Mouse (Mus musculus) neural tube, embryonic 12.5 days (tissue): Measurements from ENCODE around the gene Ank2. TPM values are rescaled to one million over a fixed set of nuclear protein-coding genes. Genes with fewer than 3 reads are reported as not detected.
"Not testable (repeated sequence)": the region's sequence is repeated elsewhere in the genome, so short reads cannot be mapped to it uniquely, and the experiment has no call there.

Experiments used
- ATAC-seq: fragments of 200-750 bp; cut with Nextera tagmentation; 2 replicates; pipeline ENCODE4 v1.8.0; 2017; ENCODE audit warnings: low read depth, mild to moderate bottlenecking, moderate TSS enrichment, moderate library complexity; ENCODE audit not compliant: low FRiP score
- H3K27ac ChIP-seq: fragments of 300-500 bp; sonication (generic); 2 replicates; pipeline ENCODE4 v1.5.1; 2016
- H3K27me3 ChIP-seq: fragments of 300-500 bp; sonication (generic); replicated peaks from 2 replicates; pipeline ENCODE4 v1.6.1; 2016; ENCODE audit warnings: mild to moderate bottlenecking
- H3K36me3 ChIP-seq: fragments of 300-500 bp; sonication (generic); 2 replicates; pipeline ENCODE4 v1.6.1; 2016; ENCODE audit warnings: mild to moderate bottlenecking
- H3K4me1 ChIP-seq: fragments of 300-500 bp; sonication (generic); 2 replicates; pipeline ENCODE4 v1.6.1; 2016
- H3K4me2 ChIP-seq: fragments of 300-500 bp; sonication (generic); replicated peaks from 2 replicates; pipeline ENCODE4 v1.6.1; 2016; ENCODE audit warnings: mild to moderate bottlenecking
- H3K4me3 ChIP-seq: fragments of 300-500 bp; sonication (generic); 2 replicates; pipeline ENCODE4 v1.5.1; 2016
- H3K9ac ChIP-seq: fragments of 300-500 bp; sonication (generic); 2 replicates; pipeline ENCODE4 v1.6.1; 2016; ENCODE audit warnings: mild to moderate bottlenecking
- H3K9me3 ChIP-seq: fragments of 300-500 bp; sonication (generic); 2 replicates; pipeline ENCODE4 v1.6.1; 2016; ENCODE audit warnings: mild to moderate bottlenecking
- WGBS: fragments of 180-500 bp; shearing (Covaris S2); methylation state at CpG from one replicate; pipeline ENCODE4 v1.1.7; 2016; 5-methylcytosine and 5-hydroxymethylcytosine counted together
- polyA plus RNA-seq: library from polyadenylated mRNA; unstranded; fragments of >200 nt; fragmentation: Nextera tagmentation; extraction: Ambion mirVana; gene quantifications from 2 replicates; pipeline ENCODE4 v1.2.1, GENCODE M21; 2016

Ank2 gene
- polyA plus RNA-seq, 1 experiment from 2014 or later: 95.2 TPM

GRCm38 (mm10) chr3:127331562-127331961 lies 167.6 kb downstream of the Ank2 start:
- no peak overlapping the region for H3K27ac ChIP-seq
- H3K9ac ChIP-seq: no peak overlapping the region
- H3K4me1 ChIP-seq: no peaks in the 10 kb centered on the region
- H3K36me3 ChIP-seq: 0 out of 2 replicates have a peak, but pooled peaks cover 3% of the 10 kb centered on the region
- no peaks in the 10 kb centered on the region; the same call in 1 of the 2 replicates for H3K9me3 ChIP-seq
- ATAC-seq: no peak
- no peaks in the 10 kb centered on the region for H3K27me3 ChIP-seq
- H3K4me3 ChIP-seq: no peak overlapping the region
- 96% methylated on average over 6 of the region's 6 CpGs for WGBS
- no peak overlapping the region for H3K4me2 ChIP-seq

GRCm38 (mm10) chr3:127326355-127326754 lies 172.8 kb downstream of the Ank2 start:
- no peaks in the 10 kb centered on the region for H3K4me1 ChIP-seq
- ATAC-seq: no peak
- 86% methylated on average over 8 of the region's 8 CpGs for whole genome bisulfite sequencing
- H3K27ac ChIP-seq: no peak overlapping the region
- H3K36me3 ChIP-seq: no peaks in the 10 kb centered on the region
- H3K4me2 ChIP-seq: no peak overlapping the region
- H3K27me3 ChIP-seq: no peaks in the 10 kb centered on the region
- no peak overlapping the region for H3K9ac ChIP-seq
- no peak overlapping the region for H3K4me3 ChIP-seq
- no peaks in the 10 kb centered on the region for H3K9me3 ChIP-seq

GRCm38 (mm10) chr3:127322870-127323269 lies 176.3 kb downstream of the Ank2 start:
- H3K9ac ChIP-seq: no peak overlapping the region
- no peaks in the 10 kb centered on the region for H3K36me3 ChIP-seq
- no peak overlapping the region for H3K4me3 ChIP-seq
- H3K27ac ChIP-seq: no peak overlapping the region
- no peaks in the 10 kb centered on the region for H3K4me1 ChIP-seq
- no peaks in the 10 kb centered on the region for H3K9me3 ChIP-seq
- H3K27me3 ChIP-seq: no peaks in the 10 kb centered on the region
- no peak overlapping the region for H3K4me2 ChIP-seq
- no peak for ATAC-seq

- H3K27me3 ChIP-seq: no peaks in the 10 kb centered on the region
- no peak overlapping the region for H3K9ac ChIP-seq
- ATAC-seq: no peak
- no peaks in the 10 kb centered on the region for H3K4me1 ChIP-seq
- H3K4me2 ChIP-seq: no peak overlapping the region
- no peaks in the 10 kb centered on the region for H3K9me3 ChIP-seq
- no peak overlapping the region for H3K4me3 ChIP-seq
- no peak overlapping the region for H3K27ac ChIP-seq
- WGBS: 82% methylated on average over 5 of the region's 5 CpGs
- no peaks in the 10 kb centered on the region for H3K36me3 ChIP-seq
Measured at GRCm38 (mm10) chr3:127321645-127322044, 177.5 kb downstream of the Ank2 start.

- H3K27ac ChIP-seq, H3K4me1 ChIP-seq: not testable (repeated sequence)
- 91% methylated on average over 5 of the region's 5 CpGs for WGBS
Measured at GRCm38 (mm10) chr3:127321031-127321430, 178.1 kb downstream of the Ank2 start.

GRCm38 (mm10) chr3:127320311-127320710 lies 178.8 kb downstream of the Ank2 start:
- Histone ChIP-seq H3K4me2 (no peak overlapping the region), H3K27me3 (no peaks in the 10 kb centered on the region), H3K9me3 (no peaks in the 10 kb centered on the region), H3K27ac (no peak overlapping the region), H3K4me3 (no peak overlapping the region), H3K4me1 (no peaks in the 10 kb centered on the region), H3K9ac (no peak overlapping the region), H3K36me3 (no peaks in the 10 kb centered on the region)
- ATAC-seq: no peak
- 90% methylated on average over 8 of the region's 8 CpGs for WGBS

More at GRCm38 (mm10) chr3:127321031-127321430, 178.1 kb downstream of the Ank2 start:
- not testable (repeated sequence) for H3K4me2 ChIP-seq, ATAC-seq, H3K9me3 ChIP-seq, H3K4me3 ChIP-seq, H3K36me3 ChIP-seq, H3K27me3 ChIP-seq, H3K9ac ChIP-seq

- Histone ChIP-seq H3K4me2 (no peak overlapping the region), H3K36me3 (no peaks in the 10 kb centered on the region), H3K4me1 (no peaks in the 10 kb centered on the region), H3K4me3 (no peak overlapping the region), H3K27me3 (no peaks in the 10 kb centered on the region), H3K9me3 (no peaks in the 10 kb centered on the region), H3K27ac (no peak overlapping the region), H3K9ac (no peak overlapping the region)
- 79% methylated on average over 6 of the region's 6 CpGs for WGBS
- no peak for ATAC-seq
Measured at GRCm38 (mm10) chr3:127317641-127318040, 181.5 kb downstream of the Ank2 start.

- Histone ChIP-seq H3K27ac (no peak overlapping the region), H3K36me3 (no peaks in the 10 kb centered on the region), H3K27me3 (no peaks in the 10 kb centered on the region), H3K9ac (no peak overlapping the region), H3K4me3 (no peak overlapping the region), H3K4me2 (no peak overlapping the region), H3K9me3 (no peaks in the 10 kb centered on the region), H3K4me1 (no peaks in the 10 kb centered on the region)
- WGBS: 96% methylated on average over 2 of the region's 2 CpGs
- no peak for ATAC-seq
Measured at GRCm38 (mm10) chr3:127316717-127317116, 182.4 kb downstream of the Ank2 start.

- Histone ChIP-seq H3K4me1 (no peaks in the 10 kb centered on the region), H3K27me3 (no peaks in the 10 kb centered on the region), H3K27ac (no peak overlapping the region), H3K9me3 (no peaks in the 10 kb centered on the region), H3K36me3 (no peaks in the 10 kb centered on the region), H3K4me3 (no peak overlapping the region), H3K4me2 (no peak overlapping the region), H3K9ac (no peak overlapping the region)
- ATAC-seq: no peak
- 71% methylated on average over 6 of the region's 6 CpGs for WGBS
Measured at GRCm38 (mm10) chr3:127311521-127311920, 187.6 kb downstream of the Ank2 start.

- Histone ChIP-seq H3K27me3 (no peaks in the 10 kb centered on the region), H3K4me1 (no peaks in the 10 kb centered on the region), H3K4me3 (no peak overlapping the region), H3K4me2 (no peak overlapping the region), H3K27ac (no peak overlapping the region), H3K36me3 (no peaks in the 10 kb centered on the region), H3K9ac (no peak overlapping the region), H3K9me3 (no peaks in the 10 kb centered on the region)
- no peak for ATAC-seq
- 88% methylated on average over 3 of the region's 3 CpGs for WGBS
Measured at GRCm38 (mm10) chr3:127310079-127310478, 189.1 kb downstream of the Ank2 start.

GRCm38 (mm10) chr3:127303957-127304553 lies 195.1 kb downstream of the Ank2 start:
- Histone ChIP-seq H3K27ac (no peak overlapping the region; the same call in 1 of the 2 replicates), H3K4me3 (no peak overlapping the region), H3K9ac (no peak overlapping the region), H3K36me3 (no peaks in the 10 kb centered on the region), H3K4me2 (no peak overlapping the region), H3K9me3 (no peaks in the 10 kb centered on the region), H3K27me3 (no peaks in the 10 kb centered on the region), H3K4me1 (peaks cover 15% of the 10 kb centered on the region)
- ATAC-seq: peak; percentile 75
- WGBS: 25% methylated on average over 6 of the region's 6 CpGs

- Histone ChIP-seq H3K27me3 (no peaks in the 10 kb centered on the region), H3K4me3 (no peak overlapping the region), H3K9me3 (no peaks in the 10 kb centered on the region), H3K4me1 (peaks cover 15% of the 10 kb centered on the region), H3K27ac (no peak overlapping the region), H3K36me3 (no peaks in the 10 kb centered on the region), H3K4me2 (no peak overlapping the region), H3K9ac (no peak overlapping the region)
- ATAC-seq: no peak
- 77% methylated on average over 4 of the region's 4 CpGs for WGBS
Measured at GRCm38 (mm10) chr3:127303041-127303440, 196.1 kb downstream of the Ank2 start.

GRCm38 (mm10) chr3:127300790-127301189 lies 198.4 kb downstream of the Ank2 start:
- Histone ChIP-seq H3K36me3 (no peaks in the 10 kb centered on the region), H3K27me3 (no peaks in the 10 kb centered on the region), H3K27ac (no peak overlapping the region), H3K4me1 (peaks cover 20% of the 10 kb centered on the region), H3K9me3 (no peaks in the 10 kb centered on the region), H3K4me3 (no peak overlapping the region), H3K4me2 (no peak overlapping the region), H3K9ac (no peak overlapping the region)
- peak; percentile 26; the same call in 1 of the 2 replicates for ATAC-seq
